Mouse (Mus musculus): ENCODE measurements around the gene Prrc2a.

DNA sequence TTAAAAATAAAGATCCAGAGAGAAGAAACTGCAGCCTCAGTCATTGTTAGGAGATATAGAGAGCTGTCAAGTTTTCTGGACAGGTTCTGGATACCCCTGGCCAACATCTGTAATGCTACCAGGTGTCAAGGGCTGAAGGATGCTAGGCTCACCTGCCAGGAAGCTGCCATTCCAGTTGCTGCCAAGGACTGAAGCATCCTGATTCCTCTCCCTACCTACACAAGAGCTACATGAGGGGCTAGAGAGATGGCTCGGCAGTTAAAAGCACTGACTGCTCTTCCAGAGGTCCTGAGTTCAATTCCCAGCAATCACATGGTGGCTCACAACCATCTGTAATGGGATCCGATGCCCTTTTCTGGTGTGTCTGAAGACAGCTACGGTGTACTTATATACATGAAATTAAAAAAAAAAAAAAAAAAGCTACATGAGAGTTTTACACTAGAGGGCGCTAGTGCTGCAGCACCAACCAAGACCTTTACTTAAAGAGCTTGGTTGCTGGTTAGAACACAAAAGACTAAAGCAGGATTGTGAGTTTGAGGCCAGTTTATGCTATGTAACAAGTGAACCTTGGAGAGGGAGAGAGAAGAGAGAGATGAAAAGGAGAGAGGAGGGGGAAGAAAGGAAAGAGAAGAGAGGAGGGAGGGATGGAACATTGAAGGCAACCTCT is 4.0 kb upstream of the Prrc2a start:
- TF ChIP-seq CTCF (IDR thresholded peaks at IDR 0.05; ENCODE audit: low read depth, low read length) (no peak), POLR2A (IDR thresholded peaks at IDR 0.05; ENCODE audit: borderline replicate concordance, low read depth, low read length) (no peak)
